Comparison of ENCODE assay signal across 9 mouse cellular contexts in genomic region chr10:26855851-26856535, GRCm38 (mm10).
DNase-seq lines count a peak whose midpoint lies in the region; ATAC-seq and TF ChIP-seq lines count a peak whose summit lies in the region.
"Had no signal": no experiment of that assay in that cellular context is flagged by ENCODE, and none has a peak within 500 bp of the region (broad histone marks: within the 10 kb centered on the region; RNA-seq: fewer than 3 reads in every experiment).

No protein-coding gene starts in this region.

- peak; percentile 36 for DNase-seq in hindbrain, embryonic 14.5 days (ENCODE audit: low spot score)
- no peak for DNase-seq in hindbrain, embryonic 11.5 days (ENCODE audit: low spot score)
- peak; percentile 47 for DNase-seq in midbrain, embryonic 14.5 days
- no peak for DNase-seq in midbrain, embryonic 11.5 days (ENCODE audit: low spot score, missing footprints)
- DNase-seq in gonadal fat pad, adult 2 months (ENCODE audit: low read depth) = peak; percentile 81
- DNase-seq in midbrain, postnatal 0 days (ENCODE audit: low spot score) = peak; percentile 66
- no peak for DNase-seq in ovary, postnatal 10 days (ENCODE audit: low spot score)
- DNase-seq: kidney, adult 9 months; thymus, adult 18-20 months had no signal

- H3K4me1 ChIP-seq in hindbrain, embryonic 14.5 days (replicated peaks; ENCODE audit: control insufficient read depth, insufficient read depth, low read length) = no peaks in the 10 kb centered on the region; the same call in 1 of the 2 replicates
- H3K4me1 ChIP-seq in hindbrain, embryonic 11.5 days (replicated peaks; ENCODE audit: control insufficient read depth, insufficient read depth, low read length) = no peaks in the 10 kb centered on the region
- H3K4me1 ChIP-seq in midbrain, embryonic 14.5 days (ENCODE audit: control insufficient read depth, insufficient read depth, low read length) = no peaks in the 10 kb centered on the region
- no peaks in the 10 kb centered on the region for H3K4me1 ChIP-seq in midbrain, embryonic 11.5 days (ENCODE audit: control insufficient read depth, insufficient read depth, low read length)
- no peaks in the 10 kb centered on the region for H3K4me1 ChIP-seq in midbrain, postnatal 0 days (ENCODE audit: insufficient read depth, low read length)

- no peaks in the 10 kb centered on the region for H3K36me3 ChIP-seq in hindbrain, embryonic 14.5 days (replicated peaks; ENCODE audit: control insufficient read depth, insufficient read depth)
- H3K36me3 ChIP-seq in hindbrain, embryonic 11.5 days (ENCODE audit: control insufficient read depth, insufficient read depth, low read length) = no peaks in the 10 kb centered on the region
- H3K36me3 ChIP-seq in midbrain, embryonic 14.5 days (ENCODE audit: control insufficient read depth, insufficient read depth, low read length) = no peaks in the 10 kb centered on the region
- no peaks in the 10 kb centered on the region for H3K36me3 ChIP-seq in midbrain, embryonic 11.5 days (ENCODE audit: control insufficient read depth, insufficient read depth, low read length)
- no peaks in the 10 kb centered on the region for H3K36me3 ChIP-seq in midbrain, postnatal 0 days (ENCODE audit: insufficient read depth, low read length)

- 68% methylated on average over 8 of the region's 8 CpGs for WGBS in hindbrain, embryonic 14.5 days
- WGBS in hindbrain, embryonic 11.5 days = 83% methylated on average over 8 of the region's 8 CpGs
- 77% methylated on average over 8 of the region's 8 CpGs for WGBS in midbrain, embryonic 14.5 days
- 88% methylated on average over 8 of the region's 8 CpGs for WGBS in midbrain, embryonic 11.5 days
- WGBS in midbrain, postnatal 0 days = 73% methylated on average over 8 of the region's 8 CpGs

- peak; percentile 78 for ATAC-seq in hindbrain, embryonic 14.5 days (ENCODE audit: low FRiP score)
- ATAC-seq in hindbrain, embryonic 11.5 days (ENCODE audit: low FRiP score) = no peak
- no peak for ATAC-seq in midbrain, embryonic 14.5 days (ENCODE audit: low FRiP score, low TSS enrichment)
- ATAC-seq in midbrain, embryonic 11.5 days (ENCODE audit: low FRiP score) = no peak
- peak; percentile 68; the same call in 1 of the 2 replicates for ATAC-seq in midbrain, postnatal 0 days (ENCODE audit: low FRiP score)

- no peak overlapping the region for H3K4me2 ChIP-seq in hindbrain, embryonic 14.5 days (replicated peaks)
- no peak overlapping the region for H3K4me2 ChIP-seq in hindbrain, embryonic 11.5 days (replicated peaks; ENCODE audit: low read depth, low read length)
- H3K4me2 ChIP-seq in midbrain, embryonic 14.5 days (ENCODE audit: low read length) = no peak overlapping the region
- H3K4me2 ChIP-seq in midbrain, embryonic 11.5 days = no peak overlapping the region
- no peak overlapping the region for H3K4me2 ChIP-seq in midbrain, postnatal 0 days (ENCODE audit: low read depth, low read length, poor library complexity, severe bottlenecking)

- no peak overlapping the region for H3K4me3 ChIP-seq in hindbrain, embryonic 14.5 days (replicated peaks; ENCODE audit: low read length)
- H3K4me3 ChIP-seq in hindbrain, embryonic 11.5 days (ENCODE audit: low read depth, low read length) = no peak overlapping the region
- H3K4me3 ChIP-seq in midbrain, embryonic 14.5 days (replicated peaks; ENCODE audit: low read depth, low read length) = no peak overlapping the region
- no peak overlapping the region for H3K4me3 ChIP-seq in midbrain, embryonic 11.5 days (ENCODE audit: low read depth, low read length)
- no peak overlapping the region for H3K4me3 ChIP-seq in midbrain, postnatal 0 days (ENCODE audit: low read depth, low read length)

- no peak overlapping the region for H3K9ac ChIP-seq in hindbrain, embryonic 14.5 days
- no peak overlapping the region for H3K9ac ChIP-seq in hindbrain, embryonic 11.5 days (ENCODE audit: low read depth, low read length)
- H3K9ac ChIP-seq in midbrain, embryonic 14.5 days (replicated peaks; ENCODE audit: low read length) = no peak overlapping the region
- H3K9ac ChIP-seq in midbrain, embryonic 11.5 days (ENCODE audit: low read length) = no peak overlapping the region
- no peak overlapping the region for H3K9ac ChIP-seq in midbrain, postnatal 0 days (replicated peaks; ENCODE audit: low read length, poor library complexity, severe bottlenecking)

- no peaks in the 10 kb centered on the region for H3K27me3 ChIP-seq in hindbrain, embryonic 14.5 days (ENCODE audit: control insufficient read depth, insufficient read depth, low read length)
- no peaks in the 10 kb centered on the region for H3K27me3 ChIP-seq in hindbrain, embryonic 11.5 days (ENCODE audit: control insufficient read depth, insufficient read depth, low read length)
- no peaks in the 10 kb centered on the region for H3K27me3 ChIP-seq in midbrain, embryonic 14.5 days (ENCODE audit: control insufficient read depth, insufficient read depth, low read length)
- H3K27me3 ChIP-seq in midbrain, embryonic 11.5 days (ENCODE audit: control insufficient read depth, insufficient read depth, low read length) = no peaks in the 10 kb centered on the region
- H3K27me3 ChIP-seq in midbrain, postnatal 0 days (ENCODE audit: insufficient read depth, low read length) = no peaks in the 10 kb centered on the region

- TF ChIP-seq CTCF in midbrain, postnatal 0 days (IDR thresholded peaks at IDR 0.05) = peak; percentile 22; the same call in 1 of the 2 replicates

- no peaks in the 10 kb centered on the region for H3K9me3 ChIP-seq in hindbrain, embryonic 14.5 days (ENCODE audit: control insufficient read depth, low read length)
- no peaks in the 10 kb centered on the region for H3K9me3 ChIP-seq in hindbrain, embryonic 11.5 days (ENCODE audit: control insufficient read depth, low read length)
- H3K9me3 ChIP-seq in midbrain, embryonic 14.5 days (ENCODE audit: control insufficient read depth, low read length) = no peaks in the 10 kb centered on the region
- no peaks in the 10 kb centered on the region for H3K9me3 ChIP-seq in midbrain, embryonic 11.5 days (ENCODE audit: control insufficient read depth, low read length)
- H3K9me3 ChIP-seq in midbrain, postnatal 0 days (ENCODE audit: low read length) = no peaks in the 10 kb centered on the region

- no peak overlapping the region for H3K27ac ChIP-seq in hindbrain, embryonic 14.5 days
- no peak overlapping the region for H3K27ac ChIP-seq in hindbrain, embryonic 11.5 days (ENCODE audit: low read depth, low read length)
- H3K27ac ChIP-seq in midbrain, embryonic 14.5 days (replicated peaks; ENCODE audit: low read depth, low read length) = no peak overlapping the region
- H3K27ac ChIP-seq in midbrain, embryonic 11.5 days (ENCODE audit: low read depth, low read length) = no peak overlapping the region
- no peak overlapping the region for H3K27ac ChIP-seq in midbrain, postnatal 0 days (ENCODE audit: low read depth, low read length)

Comparison
In these comparisons a context has a peak if more than half of its experiments do, and no peak if none do; other contexts are left out.
1. ATAC-seq: peak in hindbrain, embryonic 14.5 days (single experiment) and midbrain, postnatal 0 days (single experiment); none in hindbrain, embryonic 11.5 days (single experiment), midbrain, embryonic 14.5 days (single experiment) and midbrain, embryonic 11.5 days (single experiment).
2. DNase-seq: peak in hindbrain, embryonic 14.5 days (single experiment), midbrain, embryonic 14.5 days (single experiment), gonadal fat pad, adult 2 months (single experiment) and midbrain, postnatal 0 days (single experiment); none in hindbrain, embryonic 11.5 days (single experiment), midbrain, embryonic 11.5 days (single experiment) and ovary, postnatal 10 days (single experiment).